Mouse (Mus musculus) left cerebral cortex, postnatal 4 days (tissue): ENCODE measurements around the gene Mllt1. TPM values are rescaled to one million over a fixed set of nuclear protein-coding genes. Genes with fewer than 3 reads are reported as not detected.

Experiments used
- DNase-seq: peaks from one replicate; pipeline ENCODE4 v3.0.0-alpha.2; 2022
- intact Hi-C: fragments of 180-260 bp; cut with DNase I; formaldehyde crosslinking; loops from one replicate; pipeline ENCODE4 v1.15.1; 2025
- total RNA-seq, 2 experiments: library from RNA; stranded (reverse); gene quantifications; 2 replicates each; pipeline ENCODE4 v1.2.3; 2021

The Mllt1 gene
- 100 to 1,000 TPM; 104 to 114 TPM for total RNA-seq

DNA sequence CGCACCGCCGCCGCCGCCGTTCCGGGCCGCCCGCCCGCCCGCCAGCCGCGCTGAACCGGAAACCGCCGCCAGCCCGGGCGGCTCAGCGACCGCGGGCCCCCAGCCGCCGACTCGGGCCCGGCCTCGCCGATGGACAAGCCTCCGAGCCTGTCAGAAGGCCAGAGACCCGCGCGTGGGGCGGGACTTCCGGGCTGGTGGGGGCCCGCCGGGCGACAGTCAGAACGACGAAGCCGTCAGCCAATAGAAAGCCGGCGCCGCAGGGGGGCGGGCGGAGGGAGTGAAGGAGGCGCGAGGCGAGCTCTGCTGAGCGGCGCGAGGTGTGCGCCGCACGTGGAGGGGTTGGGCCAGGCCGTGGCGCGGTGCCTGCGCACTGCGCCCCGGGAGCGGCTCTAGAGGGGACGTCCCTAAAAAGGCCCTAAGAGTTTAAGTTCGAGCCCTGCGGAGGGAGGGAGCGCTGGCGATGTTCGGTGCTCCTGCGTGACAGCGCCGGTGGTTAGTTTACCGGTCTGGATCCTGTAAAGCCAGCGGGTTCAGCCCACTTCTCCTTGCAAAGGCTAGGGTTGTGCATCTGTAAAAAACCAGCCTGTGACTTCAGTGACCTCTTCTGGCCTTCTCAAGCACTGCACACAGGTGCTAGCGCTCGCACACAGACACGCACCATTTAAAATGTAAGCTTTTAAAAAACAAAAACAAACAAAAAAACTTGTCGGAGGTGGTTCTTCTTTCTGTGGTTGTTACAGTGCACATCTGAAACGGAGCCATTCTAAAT, at the start of gene Mllt1:
Gene Mllt1, minus strand, starts transcription at position 53 of the 769 bp plus-strand sequence.
- peak; percentile 100 for DNase-seq
- intact Hi-C loops, result no loop called here

DNA sequence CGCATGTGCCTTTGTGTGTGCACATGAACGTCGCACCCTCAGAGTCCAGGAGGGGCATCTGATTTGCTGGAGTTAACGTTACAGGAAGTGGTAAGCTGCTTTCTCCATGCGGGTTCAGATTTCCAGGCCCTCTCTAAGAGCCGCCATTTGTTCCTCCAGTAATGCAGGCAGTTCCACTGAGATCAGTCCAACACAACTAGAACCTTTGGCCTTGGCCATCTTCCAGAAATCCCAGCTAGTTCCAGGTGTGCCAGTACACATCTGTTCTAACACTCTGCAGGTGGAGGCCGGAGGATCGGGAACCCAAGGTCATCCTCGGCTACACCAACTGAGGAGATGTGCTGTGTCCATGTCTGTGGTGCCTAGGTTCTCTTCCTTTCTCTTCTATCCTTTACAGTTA, 49.7 kb upstream of the Mllt1 start:
- intact Hi-C loops, result no loop called here
- DNase-seq, result no peak

DNA sequence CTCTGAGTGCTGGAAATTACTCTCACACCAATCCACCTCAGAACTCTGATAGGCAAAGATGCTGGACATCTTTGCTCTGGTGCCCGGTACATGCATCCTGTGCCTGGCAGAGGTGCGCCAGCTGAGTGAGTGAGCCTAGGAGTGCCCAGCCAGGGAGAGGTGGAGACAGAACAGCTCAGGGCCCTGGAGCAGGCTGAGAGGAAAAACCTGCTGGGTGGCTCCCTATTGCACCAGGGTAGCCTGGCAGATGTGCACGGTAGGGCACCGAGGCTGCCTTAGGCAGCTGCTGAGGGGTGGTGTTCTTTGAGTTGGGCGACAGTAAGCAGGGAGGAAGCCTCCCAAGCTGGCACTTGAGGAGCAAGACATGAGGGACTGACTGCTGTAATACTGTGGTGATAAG, 46.8 kb upstream of the Mllt1 start, which contains the start of gene Acer1:
Gene Acer1, minus strand, starts transcription at position 114 of the 400 bp plus-strand sequence.
- intact Hi-C loops, result no loop called here
- no peak for DNase-seq

DNA sequence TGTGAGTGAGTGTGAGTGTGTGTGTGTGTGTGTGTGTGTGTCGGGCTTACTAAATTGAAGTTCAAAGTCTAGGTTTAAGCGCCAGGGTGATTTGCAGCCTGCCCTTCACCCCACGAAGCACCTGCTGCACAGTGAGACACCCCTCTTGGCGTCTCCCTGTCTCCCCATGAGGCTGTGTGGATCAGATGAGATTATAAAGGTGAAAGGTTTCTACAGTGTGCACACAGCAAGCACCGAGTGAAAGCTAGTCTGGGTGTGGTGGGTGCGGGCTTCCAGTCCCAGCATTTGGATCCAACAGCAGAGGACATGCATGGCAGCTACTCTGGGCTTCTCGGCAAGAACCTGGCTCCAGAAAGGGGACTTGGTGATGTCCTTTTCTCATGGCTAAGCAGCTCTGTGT, 45.8 kb upstream of the Mllt1 start:
- no peak for DNase-seq
- intact Hi-C loops, result no loop called here

DNA sequence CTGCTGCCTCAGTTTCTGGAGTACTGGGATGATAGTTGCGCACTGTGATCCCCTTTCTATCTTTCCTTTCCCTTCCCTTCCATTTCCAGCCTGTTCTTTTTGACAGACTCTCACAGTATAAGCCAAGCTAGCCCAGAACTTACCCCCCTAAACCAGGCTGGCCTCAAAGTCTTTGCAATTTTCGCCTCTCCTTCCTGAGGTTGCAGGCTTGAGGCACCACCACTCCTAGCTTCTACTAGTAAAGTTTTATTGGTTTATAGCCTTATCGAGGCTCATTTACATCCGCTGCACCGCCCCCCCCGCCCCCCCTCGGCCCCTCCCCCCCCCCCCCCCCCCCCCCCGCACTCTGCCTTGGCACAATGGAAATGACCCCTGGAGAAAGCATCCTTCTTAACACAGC, 44.3 kb upstream of the Mllt1 start:
- intact Hi-C loops, result no loop called here
- no peak for DNase-seq

DNA sequence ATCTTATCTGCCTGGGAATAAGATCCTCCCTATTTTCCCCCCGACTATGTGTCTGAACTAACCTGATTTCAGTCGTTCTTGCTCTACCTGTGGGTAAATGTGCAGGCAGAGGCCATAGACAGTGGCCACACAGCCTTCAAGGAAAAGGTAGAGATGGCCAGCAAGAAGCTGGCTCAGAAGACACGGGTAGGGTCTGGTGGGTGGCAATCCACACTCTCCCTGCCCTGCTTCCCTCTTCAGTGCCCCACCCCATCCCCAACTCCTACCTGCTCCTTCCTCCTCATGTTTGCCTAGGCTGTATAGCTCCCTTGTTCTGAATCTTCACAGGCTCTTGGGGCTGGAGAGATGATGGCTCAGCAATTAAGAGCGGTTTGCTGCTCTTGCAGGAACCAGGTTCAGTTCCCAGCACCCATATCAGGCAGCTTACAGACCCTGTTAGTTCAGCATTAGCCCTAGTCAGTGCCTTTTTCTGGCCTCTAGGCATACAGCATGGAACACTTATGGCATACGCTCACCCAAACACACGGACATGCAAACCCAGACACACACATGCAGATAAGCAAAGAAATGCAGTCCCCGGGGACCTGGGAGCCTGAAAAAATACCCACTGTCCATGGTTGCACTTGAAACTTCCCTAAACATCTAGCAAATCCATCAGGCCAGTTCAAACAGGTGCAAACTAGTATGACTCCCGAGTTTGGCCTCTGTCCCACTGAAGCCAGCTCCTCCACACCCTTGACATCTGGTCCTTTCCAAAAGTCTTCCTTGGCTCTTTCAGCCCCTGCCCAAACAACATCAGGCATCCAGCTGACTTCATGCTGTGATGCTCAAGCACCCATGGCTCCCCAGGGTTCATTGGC, 41.5 kb upstream of the Mllt1 start:
- no peak for DNase-seq
- intact Hi-C loops, result no loop called here

DNA sequence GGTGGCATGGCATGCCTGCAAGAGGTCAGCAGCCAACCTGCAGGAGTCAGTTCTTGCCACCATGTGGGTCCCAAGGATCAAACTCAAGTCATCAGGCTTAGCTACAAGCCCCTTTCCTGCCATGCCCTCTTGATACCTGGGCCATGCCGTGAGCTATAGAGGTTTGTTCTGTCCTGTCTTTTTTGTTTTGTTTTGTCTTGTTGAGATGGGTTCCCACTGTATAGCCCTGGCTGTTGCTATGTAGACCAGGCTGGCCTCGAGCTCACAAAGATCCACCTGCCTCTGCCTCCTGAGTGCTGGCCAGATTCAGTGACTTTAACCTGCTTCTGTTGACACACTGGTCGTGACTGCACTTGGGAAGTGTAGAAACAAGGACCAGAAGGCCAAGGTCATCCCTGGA, 40.2 kb upstream of the Mllt1 start:
- DNase-seq, result no peak
- intact Hi-C loops, result no loop called here

DNA sequence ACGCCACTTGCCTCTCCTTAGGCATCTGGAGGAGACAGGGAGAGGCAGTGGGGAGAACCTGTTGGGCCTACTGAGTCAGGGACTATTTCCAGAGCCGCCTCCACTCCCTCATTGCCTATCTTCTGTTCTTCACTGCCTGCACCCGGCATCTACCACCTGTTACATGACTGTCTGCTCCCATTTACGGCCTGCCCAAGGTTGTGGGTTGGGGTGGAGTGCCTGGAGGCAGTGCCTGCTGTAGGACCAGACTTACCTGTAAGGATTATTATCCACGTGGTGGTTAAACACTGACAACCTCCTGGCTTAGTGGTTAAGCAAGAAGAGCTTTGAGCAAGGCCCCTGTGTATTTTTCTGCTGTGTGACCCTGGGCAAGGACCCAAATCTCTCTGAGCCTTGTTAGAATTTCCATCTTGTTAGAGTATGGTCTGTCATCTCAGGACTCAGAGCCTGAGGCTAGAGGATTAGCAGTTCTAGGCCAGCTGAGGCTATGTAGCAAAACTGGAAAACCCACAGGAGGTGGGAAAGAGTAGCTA, 39.6 kb upstream of the Mllt1 start:
- intact Hi-C loops, result no loop called here
- DNase-seq, result no peak

DNA sequence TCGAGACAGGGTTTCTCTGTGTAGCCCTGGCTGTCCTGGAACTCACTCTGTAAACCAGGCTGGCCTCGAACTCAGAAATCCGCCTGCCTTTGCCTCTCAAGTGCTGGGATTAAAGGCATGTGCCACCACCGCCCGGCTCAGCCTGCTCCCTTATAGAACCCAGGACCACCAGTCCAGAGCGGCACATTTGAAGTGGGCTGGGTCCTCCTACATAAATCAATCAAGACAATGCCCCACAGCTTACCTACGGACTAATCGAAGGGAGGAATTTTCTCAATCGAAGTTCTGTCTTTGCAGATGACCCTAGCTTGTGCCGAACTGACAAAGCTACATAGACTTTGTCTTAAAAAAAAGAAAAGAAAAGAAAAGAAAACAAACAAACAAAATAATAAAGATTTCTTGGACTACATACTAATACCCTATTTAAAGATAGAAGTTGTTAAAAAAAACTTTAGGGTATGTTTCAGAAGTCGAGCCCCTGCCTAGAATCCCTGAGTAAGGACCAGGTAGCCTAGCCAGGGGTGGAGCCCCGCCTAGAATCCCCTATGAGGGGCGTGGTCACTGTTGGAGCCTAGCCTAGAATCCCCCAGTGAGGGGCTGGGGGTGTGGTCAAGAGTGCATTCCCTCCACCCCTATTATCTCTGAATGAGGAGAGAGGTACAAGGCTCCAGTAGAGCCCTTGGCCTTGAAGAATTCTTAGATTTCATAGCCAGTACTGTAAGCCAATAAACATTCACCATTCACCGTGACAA, 38.9 kb upstream of the Mllt1 start:
- intact Hi-C loops, result no loop called here
- no peak for DNase-seq

DNA sequence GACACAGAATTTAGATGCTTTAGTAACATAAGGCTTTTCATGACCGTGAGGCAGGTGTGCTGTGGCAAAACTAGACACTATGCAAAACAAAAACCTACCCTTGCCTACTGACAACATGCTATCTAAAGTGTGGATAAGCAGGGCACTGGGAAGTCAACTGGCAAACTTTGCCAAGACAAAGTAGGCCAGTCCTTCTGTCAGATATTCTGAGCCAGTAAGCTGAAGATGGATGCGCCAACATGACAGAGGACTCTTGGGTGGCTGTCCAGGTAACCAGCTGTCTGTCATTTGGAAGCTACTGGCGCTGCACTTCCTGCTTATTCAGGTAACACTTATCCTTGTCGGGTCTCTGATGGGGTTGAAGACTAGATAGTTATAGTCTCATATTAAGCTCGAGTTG, 34.9 kb upstream of the Mllt1 start:
- intact Hi-C loops, result no loop called here
- DNase-seq, result no peak

DNA sequence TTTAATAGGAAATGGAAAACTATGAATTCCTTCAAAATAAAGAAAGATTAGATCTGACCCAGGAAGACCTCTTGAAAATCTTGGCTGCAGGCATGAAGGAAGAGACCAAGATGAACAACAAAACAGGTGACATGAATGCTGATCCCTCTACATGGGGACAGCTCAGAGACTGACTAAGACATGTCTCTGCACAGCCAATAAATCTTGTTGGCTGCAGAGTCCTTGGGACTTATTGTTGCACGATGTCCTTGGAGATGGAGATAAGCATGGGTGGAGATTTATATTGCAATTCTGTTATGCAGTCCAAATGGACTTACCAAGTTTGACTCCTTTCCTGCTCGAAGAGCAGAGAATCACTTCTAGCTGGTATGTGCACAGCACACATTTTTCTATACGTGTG, 34.1 kb upstream of the Mllt1 start:
- intact Hi-C loops, result no loop called here
- no peak for DNase-seq

DNA sequence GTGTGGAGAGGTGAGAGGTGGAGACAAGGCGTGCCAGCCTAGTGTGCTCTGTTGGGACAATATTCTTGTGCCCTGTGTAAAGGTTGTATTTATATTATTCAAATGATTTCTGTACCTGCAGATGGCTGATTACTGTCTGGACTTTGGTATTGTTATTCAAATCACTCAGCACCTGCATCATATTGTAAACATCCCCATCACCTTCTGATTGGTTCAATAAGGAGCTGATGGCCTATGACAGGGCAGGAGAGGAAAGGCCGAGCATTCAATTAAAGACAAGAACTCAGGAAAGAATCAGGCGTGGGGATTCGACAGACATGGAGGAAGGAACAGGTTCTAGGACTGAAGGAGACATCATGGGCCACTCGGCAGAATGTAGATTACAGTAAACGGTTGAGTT, 28.4 kb upstream of the Mllt1 start:
- intact Hi-C loops, result no loop called here
- no peak for DNase-seq

DNA sequence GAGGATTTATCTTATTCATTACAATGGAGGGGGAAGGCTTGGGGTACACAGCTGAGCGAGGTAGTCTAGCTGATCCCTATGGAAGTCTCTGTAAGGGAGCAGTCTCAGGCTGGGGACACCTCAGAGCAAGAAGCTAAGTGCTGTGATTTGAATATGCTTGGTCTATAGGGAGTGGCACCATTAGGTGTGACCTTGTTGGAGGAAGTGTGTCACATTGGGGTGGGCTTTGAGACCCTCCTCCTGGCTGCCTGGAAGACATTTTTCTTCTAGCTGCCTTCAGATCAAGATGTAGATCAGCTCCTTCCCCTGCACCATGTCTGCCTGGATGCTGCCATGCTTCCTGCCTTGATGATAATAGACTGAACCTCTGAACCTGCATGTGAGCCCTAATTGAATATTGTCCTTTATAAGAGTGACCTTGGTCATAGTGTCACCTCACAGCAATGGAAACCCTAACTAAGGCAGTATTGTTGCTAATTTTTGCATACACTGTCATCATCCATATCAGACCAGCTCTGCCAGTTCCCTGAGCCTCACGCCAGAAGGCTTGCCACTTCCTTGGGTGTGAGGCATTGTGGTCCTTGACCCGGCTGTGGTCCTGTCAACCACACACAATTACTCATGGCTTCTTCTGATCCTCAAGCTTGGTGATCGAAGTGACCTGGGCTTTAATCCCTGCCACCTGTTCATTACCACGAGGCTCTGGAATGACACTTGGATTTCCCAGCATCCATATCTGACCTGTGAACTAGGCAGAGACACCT, 27.6 kb upstream of the Mllt1 start:
- intact Hi-C loops, result no loop called here
- DNase-seq, result no peak

DNA sequence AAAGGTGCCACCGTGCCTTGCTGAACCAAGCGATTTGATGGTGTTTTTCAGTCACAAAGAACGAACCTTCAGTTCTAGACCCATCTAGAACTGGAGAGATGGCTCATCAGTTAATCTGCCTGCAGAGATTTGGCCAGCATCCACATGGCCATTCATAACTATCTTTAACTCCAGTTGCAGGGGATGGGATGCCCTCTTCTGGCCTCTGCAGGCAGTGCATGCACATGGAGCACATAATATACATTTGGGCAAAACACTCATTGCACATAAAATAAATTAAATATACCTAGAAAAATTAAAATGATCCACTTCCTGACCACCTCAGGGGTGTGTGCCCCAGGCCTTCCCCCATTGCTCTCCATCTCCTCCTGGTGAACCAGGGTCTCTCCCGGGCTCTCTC, 26.7 kb upstream of the Mllt1 start:
- intact Hi-C loops, result no loop called here
- no peak for DNase-seq

DNA sequence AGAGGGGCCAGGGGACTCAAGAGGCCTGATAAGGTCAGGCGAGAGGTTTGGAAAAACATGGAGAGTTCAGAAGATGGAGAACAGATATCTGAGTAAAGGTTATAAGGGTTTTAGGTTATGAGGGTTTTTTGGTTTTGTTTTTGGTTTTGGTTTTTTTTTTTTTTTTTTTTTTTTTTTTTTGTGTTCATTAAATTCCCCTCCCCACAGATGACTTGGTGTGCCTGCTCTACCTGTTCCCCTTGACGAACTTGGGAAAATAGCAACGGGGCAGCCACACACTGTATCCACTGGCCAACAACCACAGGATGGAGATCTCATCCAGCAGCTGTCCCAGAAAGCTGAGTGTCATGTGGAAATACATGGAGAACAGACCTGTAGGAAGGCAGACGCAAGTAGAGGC, 23.5 kb upstream of the Mllt1 start:
- intact Hi-C loops, result no loop called here
- no peak for DNase-seq

DNA sequence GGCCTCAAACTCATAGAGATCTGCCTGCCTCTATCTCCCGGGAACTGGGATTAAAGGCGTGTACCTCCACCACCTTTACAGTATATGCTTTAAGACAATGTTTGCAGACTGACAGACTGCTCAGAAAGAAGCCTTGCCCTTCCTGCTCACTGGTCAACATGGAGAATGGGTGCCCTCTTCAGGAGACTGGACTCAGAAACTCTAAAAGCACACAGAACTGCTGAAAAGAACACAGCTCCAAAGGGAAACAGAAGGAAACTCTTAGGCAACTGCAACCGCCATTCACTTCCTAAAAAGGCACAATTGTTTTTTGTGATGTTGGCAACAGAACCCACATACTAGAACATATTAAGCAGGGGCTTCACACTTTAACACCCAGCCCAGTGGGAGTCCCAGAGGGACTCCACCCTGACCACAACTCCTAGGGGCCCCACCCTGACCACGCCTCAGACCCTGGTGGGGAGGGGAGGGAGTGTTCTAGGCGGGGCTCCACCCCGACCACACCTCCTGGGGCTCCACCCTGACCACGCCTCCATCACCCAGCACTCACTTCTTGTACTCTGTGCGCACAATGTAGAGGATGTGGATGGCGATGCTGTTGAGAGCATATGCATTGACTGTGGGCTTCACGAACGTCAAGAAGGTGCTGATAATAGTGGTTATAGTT, 22.7 kb upstream of the Mllt1 start:
- DNase-seq, result no peak

DNA sequence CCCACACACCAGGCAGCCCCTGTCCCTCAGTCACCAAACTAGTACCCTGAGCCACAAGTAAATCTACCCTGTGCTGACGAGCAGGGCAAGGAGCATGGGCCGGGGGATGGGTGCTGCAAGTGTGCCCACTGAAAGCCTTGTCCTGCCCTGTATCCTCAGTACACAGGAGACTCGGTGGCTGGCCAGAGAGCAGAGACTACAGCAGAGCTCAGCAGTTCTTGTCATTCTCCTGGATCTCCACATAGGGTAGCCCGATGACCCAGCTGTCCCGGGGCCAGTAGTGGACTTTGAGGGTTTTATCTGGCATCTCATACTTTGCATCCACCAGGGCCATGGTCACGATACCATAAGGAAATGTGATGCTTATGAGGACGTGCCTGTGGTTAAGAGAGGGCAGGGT, 19.7 kb upstream of the Mllt1 start:
- intact Hi-C loops, result no loop called here
- no peak for DNase-seq

More for the DNA sequence above, 22.7 kb upstream of the Mllt1 start:
- intact Hi-C loops, result no loop called here

DNA sequence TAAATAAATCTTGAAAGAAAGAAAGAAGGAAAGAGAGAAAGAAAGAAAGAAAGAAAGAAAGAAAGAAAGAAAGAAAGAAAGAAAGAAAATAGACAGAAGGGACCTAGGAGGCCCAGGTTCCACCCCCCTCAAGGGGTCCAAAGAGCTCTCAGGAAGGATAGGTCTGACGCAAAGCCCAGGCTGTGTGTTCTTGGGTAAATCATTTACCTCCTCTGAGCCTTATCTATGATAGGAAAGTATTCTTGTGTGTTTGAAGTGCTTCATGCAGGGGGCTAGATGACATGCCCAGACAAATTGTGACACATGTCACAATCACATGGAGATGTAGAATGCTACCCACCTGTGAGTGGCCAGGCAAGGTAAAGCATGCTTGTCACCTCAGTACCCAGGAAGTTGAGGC, 17.4 kb upstream of the Mllt1 start:
- DNase-seq, result no peak
- intact Hi-C loops, result no loop called here

DNA sequence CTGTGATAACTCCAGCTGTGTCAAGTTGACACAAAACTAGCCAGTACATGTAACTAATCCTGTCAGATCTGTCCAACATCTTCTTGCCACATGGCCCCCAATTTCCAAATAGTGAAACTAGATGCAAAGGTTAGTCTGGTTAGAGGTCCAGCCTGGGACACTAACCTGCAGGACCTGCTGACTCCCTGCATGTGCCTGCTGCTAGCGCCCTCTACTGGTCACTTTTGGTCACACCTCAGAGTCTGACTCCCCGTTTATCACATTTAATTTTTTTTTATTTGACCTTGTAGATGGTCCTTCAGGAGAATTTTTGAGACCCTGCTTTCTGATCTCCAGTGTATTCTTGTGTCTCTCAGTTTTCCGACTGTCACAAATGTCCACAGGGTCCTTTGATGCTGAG, 15.7 kb upstream of the Mllt1 start:
- intact Hi-C loops, result no loop called here

DNA sequence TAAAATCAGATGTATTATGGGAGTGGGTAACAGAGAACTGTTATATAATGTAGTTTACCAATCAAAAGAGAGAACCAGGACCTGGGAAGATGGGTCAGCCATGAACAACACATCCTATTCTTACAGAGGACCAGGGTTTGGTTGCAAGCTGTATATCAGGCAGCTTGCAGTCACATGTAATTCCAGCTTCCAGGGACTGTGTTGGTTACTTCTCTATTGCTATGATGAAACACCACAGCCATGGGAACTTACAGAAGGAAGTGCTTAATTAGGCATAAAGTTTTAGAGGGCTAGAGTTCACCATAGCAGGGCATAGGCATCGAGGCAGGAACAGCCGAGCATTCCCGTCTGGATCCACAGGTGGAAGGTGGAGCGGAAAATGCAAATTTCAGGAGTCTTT, 3.5 kb upstream of the Mllt1 start:
- intact Hi-C loops, result no loop called here
- DNase-seq, result no peak

More for the DNA sequence above, 15.7 kb upstream of the Mllt1 start:
- DNase-seq, result peak; percentile 45
